Mouse (Mus musculus): ENCODE data around the gene Olfr920. TPM values are rescaled to one million over a fixed set of nuclear protein-coding genes. Genes with fewer than 3 reads are reported as not detected.

Gene Olfr920
- polyA plus RNA-seq (2017; shearing (Covaris generic)) = not detected

DNA sequence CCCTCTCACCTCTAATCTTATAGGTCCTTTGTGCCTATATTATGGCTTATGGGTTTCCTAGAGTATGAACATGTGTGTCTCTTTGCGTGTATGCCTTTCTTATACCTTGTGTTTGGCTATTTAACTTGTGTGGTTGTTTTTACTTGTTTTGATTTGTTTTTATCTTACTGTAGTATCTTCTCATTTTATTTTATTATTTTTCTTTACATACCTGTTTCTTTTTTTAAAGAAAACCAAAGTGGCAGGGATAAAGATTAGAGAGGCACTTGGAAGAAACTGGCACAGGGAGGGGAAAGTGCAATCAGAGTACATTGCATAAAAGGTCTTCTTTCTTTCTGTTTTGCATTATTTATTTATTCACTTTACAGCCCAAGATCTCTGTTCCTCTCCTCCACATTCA, at the start of gene Olfr920:
Olfr920 (plus strand) TSS at position 301 of the 400 bp plus-strand sequence.

DNA sequence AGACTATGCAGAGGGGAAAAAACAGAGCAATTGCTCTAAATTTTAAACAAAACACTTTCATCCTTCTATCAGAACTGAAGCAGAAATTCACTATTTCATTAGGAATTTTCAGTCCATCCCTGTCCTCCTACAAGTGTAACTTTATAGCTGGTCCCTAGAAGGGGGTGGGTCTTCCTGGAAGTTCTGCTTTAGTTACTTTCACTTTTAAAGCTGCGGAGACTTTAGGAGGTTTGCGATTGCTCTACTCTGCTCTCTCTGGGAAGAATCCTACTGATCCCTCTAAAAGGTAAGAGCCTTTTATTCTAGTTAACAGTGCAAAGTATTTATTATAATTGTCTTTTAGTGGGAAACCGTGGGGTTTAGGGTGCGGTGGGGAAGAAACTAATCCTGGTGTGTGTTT, 34.0 kb upstream of the Olfr920 start, which contains the start of gene Vwa5a:
Vwa5a (plus strand) TSS at position 167 of the 400 bp plus-strand sequence.

DNA sequence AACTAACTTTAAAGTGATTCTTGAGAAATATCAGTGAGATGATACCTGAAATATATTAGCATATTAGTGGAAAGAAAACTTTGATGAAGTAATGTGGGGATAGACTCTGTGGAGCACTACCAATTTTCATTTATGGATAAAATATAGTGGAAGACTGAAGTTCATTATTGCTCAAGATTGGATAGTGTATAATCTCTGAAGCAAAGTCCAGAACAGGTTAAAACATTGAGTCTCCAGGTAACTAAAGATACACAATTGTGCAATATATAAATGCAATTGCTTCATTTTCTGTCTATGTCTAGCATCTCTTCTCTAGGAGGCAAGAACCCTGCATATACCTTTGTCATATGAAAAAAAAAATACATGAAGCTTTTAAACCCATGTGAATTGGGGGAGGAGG, 20.7 kb downstream of the Olfr920 start, which contains the start of gene Olfr921:
Olfr921 (plus strand) TSS at position 301 of the 400 bp plus-strand sequence.

Other genes with a start within 250 kb of the Olfr920 start
- gene Olfr911-ps1, start 230.7 kb upstream of the Olfr920 start, polyA plus RNA-seq (2017; shearing (Covaris generic)) = not detected
- gene Olfr910, start 214.4 kb upstream of the Olfr920 start, polyA plus RNA-seq (2017; shearing (Covaris generic)) = not detected
- gene Olfr912, start 172.1 kb upstream of the Olfr920 start, polyA plus RNA-seq (2017; shearing (Covaris generic)) = 0.05 TPM
- gene Olfr913, start 159.5 kb upstream of the Olfr920 start, polyA plus RNA-seq (2017; shearing (Covaris generic)) = not detected
- gene Olfr914, start 147.2 kb upstream of the Olfr920 start, polyA plus RNA-seq (2017; shearing (Covaris generic)) = not detected
- gene Olfr916, start 92.4 kb upstream of the Olfr920 start, polyA plus RNA-seq (2017; shearing (Covaris generic)) = not detected
- not detected for gene Olfr917, start 86.5 kb upstream of the Olfr920 start, polyA plus RNA-seq (2017; shearing (Covaris generic))
- gene Olfr918, start 77.7 kb upstream of the Olfr920 start, polyA plus RNA-seq (2017; shearing (Covaris generic)) = not detected
- gene Olfr919, start 48.6 kb upstream of the Olfr920 start, polyA plus RNA-seq (2017; shearing (Covaris generic)) = not detected
- 61.8 TPM for gene Vwa5a, start 34.0 kb upstream of the Olfr920 start, polyA plus RNA-seq (2017; shearing (Covaris generic))
- not detected for gene Olfr921, start 20.8 kb downstream of the Olfr920 start, polyA plus RNA-seq (2017; shearing (Covaris generic))
- not detected for gene Olfr922, start 62.3 kb downstream of the Olfr920 start, polyA plus RNA-seq (2017; shearing (Covaris generic))
- not detected for gene Olfr923, start 74.2 kb downstream of the Olfr920 start, polyA plus RNA-seq (2017; shearing (Covaris generic))
- not detected for gene Olfr924, start 92.2 kb downstream of the Olfr920 start, polyA plus RNA-seq (2017; shearing (Covaris generic))
- gene Olfr26, start 102.8 kb downstream of the Olfr920 start, polyA plus RNA-seq (2017; shearing (Covaris generic)) = not detected
- not detected for gene Olfr926, start 124.8 kb downstream of the Olfr920 start, polyA plus RNA-seq (2017; shearing (Covaris generic))
- not detected for gene Olfr930, start 177.5 kb downstream of the Olfr920 start, polyA plus RNA-seq (2017; shearing (Covaris generic))
- gene Olfr933, start 220.0 kb downstream of the Olfr920 start, polyA plus RNA-seq (2017; shearing (Covaris generic)) = 0.09 TPM
- not detected for gene Olfr934, start 236.0 kb downstream of the Olfr920 start, polyA plus RNA-seq (2017; shearing (Covaris generic))
- not detected for gene Olfr935, start 247.4 kb downstream of the Olfr920 start, polyA plus RNA-seq (2017; shearing (Covaris generic))

Measured in activated CD4-positive, CD25-positive, alpha-beta regulatory T cell, adult 9 weeks (primary cell).